Mouse (Mus musculus) midbrain, embryonic 11.5 days (tissue): ENCODE results near the gene Acly. TPM values are rescaled to one million over a fixed set of nuclear protein-coding genes. Genes with fewer than 3 reads are reported as not detected.

Experiments used
- ATAC-seq: fragments of 200-750 bp; cut with Nextera tagmentation; 2 replicates; pipeline ENCODE4 v1.8.0; 2017; ENCODE audit warnings: moderate TSS enrichment, moderate library complexity; ENCODE audit not compliant: low FRiP score
- DNase-seq: peaks from one replicate; pipeline ENCODE4 v3.0.0; 2015; ENCODE audit warnings: low spot score; ENCODE audit errors: missing footprints
- H3K27ac ChIP-seq: fragments of 300-500 bp; sonication (generic); 2 replicates; pipeline ENCODE4 v1.5.1; 2014; ENCODE audit warnings: low read depth, low read length
- H3K27me3 ChIP-seq: fragments of 300-500 bp; sonication (generic); 2 replicates; pipeline ENCODE4 v1.6.1; 2014; ENCODE audit warnings: mild to moderate bottlenecking, low read length, moderate library complexity, mixed read lengths; ENCODE audit not compliant: control insufficient read depth, insufficient read depth
- H3K36me3 ChIP-seq: fragments of 300-500 bp; sonication (generic); 2 replicates; pipeline ENCODE4 v1.6.1; 2014; ENCODE audit warnings: mild to moderate bottlenecking, low read length, moderate library complexity, mixed read lengths; ENCODE audit not compliant: control insufficient read depth, insufficient read depth
- H3K4me1 ChIP-seq: fragments of 300-500 bp; sonication (generic); 2 replicates; pipeline ENCODE4 v1.6.1; 2014; ENCODE audit warnings: low read length; ENCODE audit not compliant: control insufficient read depth, insufficient read depth
- H3K4me2 ChIP-seq: fragments of 300-500 bp; sonication (generic); 2 replicates; pipeline ENCODE4 v1.6.1; 2014; ENCODE audit warnings: mild to moderate bottlenecking, moderate library complexity
- H3K4me3 ChIP-seq: fragments of 300-500 bp; sonication (generic); 2 replicates; pipeline ENCODE4 v1.5.1; 2014; ENCODE audit warnings: low read depth, low read length
- H3K9ac ChIP-seq: fragments of 300-500 bp; sonication (generic); 2 replicates; pipeline ENCODE4 v1.6.1; 2014; ENCODE audit warnings: low read length
- H3K9me3 ChIP-seq: fragments of 300-500 bp; sonication (generic); 2 replicates; pipeline ENCODE4 v1.6.1; 2016; ENCODE audit warnings: low read length; ENCODE audit not compliant: control insufficient read depth
- WGBS: fragments of 180-500 bp; shearing (Covaris S2); extraction: QIAGEN DNeasy Blood & Tissue Kit; methylation state at CpG from one replicate; pipeline ENCODE4 v1.1.7; 2014; 5-methylcytosine and 5-hydroxymethylcytosine counted together
- polyA plus RNA-seq: library from polyadenylated mRNA; unstranded; fragments of >200 nt; fragmentation: Nextera tagmentation; extraction: Ambion mirVana; gene quantifications from 2 replicates; pipeline ENCODE4 v1.2.1, GENCODE M21; 2014

Acly gene
- polyA plus RNA-seq, 1 experiment from 2014 or later: 314 TPM

GRCm38 (mm10) chr11:100465229-100465792, 62.5 kb downstream of the Acly start:
- ATAC-seq (no peak), DNase-seq (peak; percentile 64)
- Histone ChIP-seq H3K4me2 (no peak overlapping the region), H3K27ac (no peak overlapping the region), H3K27me3 (no peaks in the 10 kb centered on the region), H3K4me1 (no peaks in the 10 kb centered on the region; the same call in 1 of the 2 replicates), H3K4me3 (no peak overlapping the region), H3K36me3 (peaks cover 2% of the 10 kb centered on the region; the same call in 1 of the 2 replicates), H3K9me3 (no peaks in the 10 kb centered on the region), H3K9ac (no peak overlapping the region)
- WGBS: 92% methylated on average over 1 of the region's 1 CpGs

- H3K36me3 ChIP-seq: peaks cover 2% of the 10 kb centered on the region; the same call in 1 of the 2 replicates
- H3K4me3 ChIP-seq: no peak overlapping the region
- no peak overlapping the region for H3K4me2 ChIP-seq
- H3K9ac ChIP-seq: no peak overlapping the region
- no peaks in the 10 kb centered on the region for H3K4me1 ChIP-seq
- DNase-seq (no peak), ATAC-seq (no peak)
- H3K27ac ChIP-seq: no peak overlapping the region
- H3K27me3 ChIP-seq: no peaks in the 10 kb centered on the region
- no peaks in the 10 kb centered on the region for H3K9me3 ChIP-seq
- 94% methylated on average over 10 of the region's 10 CpGs for WGBS
These were observed 65.1 kb downstream of the Acly start for GRCm38 (mm10) chr11:100462699-100463098.

DNA sequence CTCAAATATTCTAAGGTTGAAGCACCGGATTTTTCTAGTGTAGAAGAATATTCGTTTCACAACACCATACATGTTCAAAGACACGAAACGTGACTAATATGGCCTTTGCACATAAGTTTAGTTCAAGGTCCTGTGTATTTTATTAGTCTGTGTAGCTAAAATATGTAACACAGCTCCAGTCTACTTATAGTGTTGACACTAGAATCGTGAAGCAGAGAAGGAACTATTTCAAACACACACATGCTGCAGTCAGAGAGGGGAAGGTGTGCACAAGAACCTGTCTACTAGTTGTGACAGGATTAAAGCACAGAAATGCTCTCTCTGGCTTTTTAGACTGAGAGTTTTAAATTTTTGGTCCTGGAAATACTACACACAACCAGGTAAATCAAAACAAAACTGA, 70.1 kb downstream of the Acly start:
- no peak for DNase-seq
- H3K27ac ChIP-seq: no peak overlapping the region
- no peak overlapping the region for H3K4me3 ChIP-seq
- ATAC-seq: no peak
- no peaks in the 10 kb centered on the region for H3K27me3 ChIP-seq
- no peaks in the 10 kb centered on the region for H3K9me3 ChIP-seq
- H3K9ac ChIP-seq: no peak overlapping the region
- H3K4me2 ChIP-seq: no peak overlapping the region
- peaks cover 2% of the 10 kb centered on the region; the same call in 1 of the 2 replicates for H3K36me3 ChIP-seq
- H3K4me1 ChIP-seq: no peaks in the 10 kb centered on the region
- 90% methylated on average over 5 of the region's 5 CpGs for WGBS

GRCm38 (mm10) chr11:100457247-100457646, 70.6 kb downstream of the Acly start:
- ATAC-seq (no peak), DNase-seq (no peak)
- Histone ChIP-seq H3K4me1 (no peaks in the 10 kb centered on the region), H3K36me3 (peaks cover 2% of the 10 kb centered on the region; the same call in 1 of the 2 replicates), H3K9me3 (no peaks in the 10 kb centered on the region), H3K9ac (no peak overlapping the region), H3K27me3 (no peaks in the 10 kb centered on the region), H3K27ac (no peak overlapping the region), H3K4me2 (no peak overlapping the region), H3K4me3 (no peak overlapping the region)
- 87% methylated on average over 4 of the region's 4 CpGs for WGBS

DNA sequence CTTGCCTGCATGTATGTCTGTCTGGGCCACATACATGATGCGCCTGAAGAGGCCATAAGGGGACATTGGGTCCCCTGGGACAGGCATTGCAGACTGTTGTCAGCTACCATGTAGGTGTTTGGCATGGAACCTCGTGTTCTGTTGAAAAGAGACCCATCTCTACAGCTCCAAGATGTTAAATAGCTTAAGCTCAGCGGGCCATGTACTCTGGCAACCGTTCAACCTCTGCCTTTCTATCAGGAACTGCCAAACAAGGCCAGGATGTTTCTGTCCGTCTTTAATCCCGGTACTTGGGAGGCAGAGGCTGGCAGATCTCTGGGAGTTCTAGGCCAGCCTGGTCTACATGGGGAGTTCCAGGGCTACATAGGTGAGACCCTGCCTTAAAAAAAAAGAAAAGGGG, 85.2 kb downstream of the Acly start:
- Histone ChIP-seq H3K27ac (no peak overlapping the region), H3K36me3 (0 out of 2 replicates have a peak, but pooled peaks cover under 1% of the 10 kb centered on the region), H3K9ac (no peak overlapping the region), H3K9me3 (no peaks in the 10 kb centered on the region), H3K4me3 (no peak overlapping the region), H3K27me3 (no peaks in the 10 kb centered on the region), H3K4me1 (peaks cover 7% of the 10 kb centered on the region), H3K4me2 (no peak overlapping the region)
- ATAC-seq: no peak
- DNase-seq: peak; percentile 67
- 88% methylated on average over 6 of the region's 6 CpGs for WGBS

DNA sequence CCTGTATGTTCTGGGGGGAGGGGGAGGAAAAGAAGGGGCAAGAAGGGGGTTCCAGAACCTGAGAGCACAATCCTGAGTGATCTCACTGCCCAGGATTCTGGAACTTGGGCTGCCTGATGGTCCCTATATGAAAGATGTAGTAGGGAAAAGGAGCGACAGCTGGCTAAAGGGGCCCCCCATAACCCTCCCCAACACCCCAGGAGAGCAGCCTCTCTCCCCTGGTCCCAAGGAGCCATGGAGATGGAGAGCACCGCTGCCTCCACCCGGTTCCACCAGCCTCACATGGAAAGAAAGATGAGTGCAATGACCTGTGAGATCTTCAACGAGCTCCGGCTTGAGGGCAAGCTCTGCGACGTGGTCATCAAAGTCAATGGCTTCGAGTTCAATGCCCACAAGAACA, 86.0 kb downstream of the Acly start, which contains the start of the genes Nt5c3b and Klhl10:
Gene Nt5c3b, minus strand, starts transcription at position 12 of the 400 bp plus-strand sequence.
Gene Klhl10, plus strand, starts transcription at position 121 of the 400 bp plus-strand sequence.
- no peak for ATAC-seq
- H3K4me1 ChIP-seq: peaks cover 7% of the 10 kb centered on the region

DNA sequence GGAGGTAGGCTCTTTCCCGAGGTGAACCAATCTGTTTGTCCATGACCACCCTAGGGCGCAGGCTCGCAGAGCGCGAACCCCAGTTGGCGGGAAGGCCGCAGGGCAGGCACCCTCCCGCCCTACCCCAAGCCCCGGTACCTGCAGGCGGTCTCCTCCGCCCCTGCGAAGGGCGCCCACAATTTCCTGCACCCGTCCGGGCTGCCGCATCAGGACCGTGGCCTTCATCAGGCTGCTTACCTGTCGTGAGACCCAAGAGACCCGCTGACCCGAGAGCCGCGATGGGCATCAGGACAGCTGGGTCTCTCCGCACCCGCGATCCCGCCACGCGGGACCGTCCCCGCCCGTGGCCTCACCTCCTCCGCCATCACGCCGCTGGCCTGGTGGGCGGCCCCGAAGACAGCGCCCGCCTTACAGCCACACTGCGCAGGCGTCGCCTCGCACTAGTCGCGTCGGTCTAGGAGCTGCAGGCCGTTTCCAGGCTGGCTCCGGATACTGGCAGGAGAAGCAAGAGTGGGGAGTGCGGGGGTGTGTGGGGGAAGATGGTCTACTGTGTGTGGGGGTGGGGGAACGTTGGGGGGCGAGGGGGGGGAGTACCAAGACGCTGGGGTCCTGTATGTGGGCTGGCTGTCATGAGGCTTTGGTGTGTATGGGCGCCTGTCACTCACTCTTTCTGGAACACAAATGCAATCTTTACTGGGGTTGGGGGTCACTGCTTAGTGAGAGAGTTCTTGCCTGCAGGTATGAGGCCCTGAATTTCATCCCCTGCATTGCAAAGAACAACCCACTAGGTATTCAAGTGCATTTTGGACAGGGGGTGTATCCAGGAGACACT, 86.9 kb downstream of the Acly start:
- peak; percentile 97 for DNase-seq
- Histone ChIP-seq H3K27me3 (no peaks in the 10 kb centered on the region), H3K4me3 (peak overlapping the region; percentile 57), H3K36me3 (0 out of 2 replicates have a peak, but pooled peaks cover 2% of the 10 kb centered on the region), H3K9ac (peak overlapping the region; percentile 83), H3K27ac (no peak overlapping the region; the same call in 1 of the 2 replicates), H3K4me2 (peak overlapping the region; percentile 64), H3K4me1 (peaks cover 7% of the 10 kb centered on the region), H3K9me3 (no peaks in the 10 kb centered on the region)
- peak; percentile 92 for ATAC-seq
- WGBS: 1% methylated on average over 50 of the region's 52 CpGs

More for the DNA sequence above, 86.0 kb downstream of the Acly start, which contains the start of the genes Nt5c3b and Klhl10:
- Histone ChIP-seq H3K4me3 (peak within 1 kb of the TSS; percentile 57), H3K4me2 (peak within 1 kb of the TSS; percentile 64), H3K9ac (peak within 1 kb of the TSS; percentile 83), H3K27me3 (no peaks in the 10 kb centered on the region), H3K27ac (no peak within 1 kb of the TSS; the same call in 1 of the 2 replicates), H3K9me3 (no peaks in the 10 kb centered on the region), H3K36me3 (0 out of 2 replicates have a peak, but pooled peaks cover 2% of the 10 kb centered on the region)
- 86% methylated on average over 8 of the region's 8 CpGs for WGBS
- DNase-seq: peak; percentile 79

DNA sequence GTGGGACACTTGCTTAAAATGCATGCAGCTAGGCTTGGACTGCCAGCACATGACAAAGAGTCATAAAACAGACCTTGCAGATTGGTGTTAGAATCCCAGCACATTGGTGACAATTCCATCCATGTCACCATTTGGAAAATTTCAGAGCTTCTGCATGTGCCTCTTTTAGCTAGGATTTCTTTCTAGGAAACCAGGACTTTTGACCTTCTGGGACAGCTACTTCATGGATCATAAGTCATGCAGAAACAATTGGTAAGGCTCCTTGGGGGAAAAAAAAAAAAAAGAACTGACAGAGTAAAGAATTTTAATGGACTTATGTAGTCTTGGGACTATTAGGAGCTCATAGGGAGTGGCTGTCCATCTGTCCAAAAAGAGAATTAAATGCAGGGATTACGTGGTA, 89.9 kb downstream of the Acly start:
- Histone ChIP-seq H3K27me3 (no peaks in the 10 kb centered on the region), H3K4me1 (peaks cover 7% of the 10 kb centered on the region), H3K27ac (no peak overlapping the region), H3K9ac (no peak overlapping the region), H3K4me2 (no peak overlapping the region), H3K4me3 (no peak overlapping the region), H3K9me3 (no peaks in the 10 kb centered on the region), H3K36me3 (0 out of 2 replicates have a peak, but pooled peaks cover 2% of the 10 kb centered on the region)
- ATAC-seq (no peak), DNase-seq (peak; percentile 67)
- 62% methylated on average over 1 of the region's 1 CpGs for WGBS
